Mouse (Mus musculus): Measurements from ENCODE around the gene 4833427G06Rik. TPM values are rescaled to one million over a fixed set of nuclear protein-coding genes. Genes with fewer than 3 reads are reported as not detected.
A peak's percentile ranks its signal among the peaks of the same experiment; 100 is the strongest.
"Not testable (repeated sequence)": the region's sequence is repeated elsewhere in the genome, so short reads cannot be mapped to it uniquely, and the experiment has no call there.

Gene 4833427G06Rik
- total RNA-seq (2021): 0.46 TPM in 1 of 2 replicates, not detected in the other
- long read RNA-seq: 0 reads

DNA sequence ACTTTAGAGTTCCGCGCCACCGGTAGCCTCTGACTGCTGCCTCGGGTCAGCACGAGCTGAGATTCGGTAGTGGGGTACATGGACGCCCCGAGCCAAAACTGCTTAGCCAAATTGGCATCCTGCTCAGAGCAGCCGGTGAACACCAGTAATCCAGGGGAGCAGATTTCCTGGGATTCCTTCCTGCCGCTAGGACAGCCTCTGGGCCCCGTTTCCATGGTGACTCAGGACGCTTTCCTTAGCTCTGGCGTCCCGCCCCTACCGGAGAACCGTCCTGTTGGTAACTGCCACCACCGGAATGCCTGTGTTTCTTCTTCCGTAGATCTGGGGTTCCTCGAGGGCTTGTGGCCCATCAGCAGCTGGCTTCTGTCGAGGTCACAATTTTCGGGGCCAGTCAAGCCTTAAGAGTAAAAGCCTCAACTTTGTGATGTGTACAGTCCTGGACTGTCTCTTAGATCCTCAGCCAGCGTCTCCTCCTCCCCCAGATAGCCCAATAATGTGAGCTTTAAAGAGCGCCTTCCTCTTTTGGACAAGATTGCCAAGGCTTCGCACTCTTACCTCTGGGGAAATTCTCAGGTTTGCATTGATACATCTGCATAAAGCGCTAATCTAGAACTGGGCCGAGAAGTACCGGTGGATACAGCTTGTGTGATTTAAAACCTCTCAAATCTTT, at the start of gene 4833427G06Rik:
TSS of gene 4833427G06Rik (minus strand) at position 323 of the 670 bp plus-strand sequence.
- peak; percentile 73 for DNase-seq

GRCm38 (mm10) chr9:51147294-51147693, 45.4 kb upstream of the 4833427G06Rik start:
- DNase-seq: no peak

DNA sequence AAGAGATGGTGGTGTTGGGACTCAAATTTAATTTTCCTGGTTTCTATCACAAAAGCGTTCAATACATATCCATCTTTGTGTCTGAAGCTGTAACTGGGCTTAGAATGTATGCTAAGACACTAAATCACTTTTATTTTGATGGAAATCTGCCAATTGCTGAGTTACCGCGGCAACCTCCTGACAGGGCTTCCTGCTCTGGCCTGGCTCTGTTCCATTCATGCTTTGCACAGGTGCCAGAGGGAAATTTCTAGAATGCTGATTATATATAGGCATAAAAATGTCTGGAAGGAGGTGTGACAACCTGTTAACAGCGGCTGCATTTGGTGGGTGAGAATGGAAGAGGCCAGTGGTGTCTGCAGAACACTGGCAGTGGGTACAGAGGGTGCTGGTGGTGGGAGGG, 44.6 kb upstream of the 4833427G06Rik start:
- no peak for DNase-seq

GRCm38 (mm10) chr9:51144218-51144617, 42.3 kb upstream of the 4833427G06Rik start:
- no peak for DNase-seq

GRCm38 (mm10) chr9:51143437-51143836, 41.6 kb upstream of the 4833427G06Rik start:
- no peak for DNase-seq

- no peak for DNase-seq
Measured at GRCm38 (mm10) chr9:51140711-51141110, 38.8 kb upstream of the 4833427G06Rik start.

- not testable (repeated sequence) for DNase-seq
Measured at GRCm38 (mm10) chr9:51139401-51139800, 37.5 kb upstream of the 4833427G06Rik start.

GRCm38 (mm10) chr9:51138301-51138700, 36.4 kb upstream of the 4833427G06Rik start:
- no peak for DNase-seq

- no peak for DNase-seq
Measured at GRCm38 (mm10) chr9:51137836-51138235, 36.0 kb upstream of the 4833427G06Rik start.

DNA sequence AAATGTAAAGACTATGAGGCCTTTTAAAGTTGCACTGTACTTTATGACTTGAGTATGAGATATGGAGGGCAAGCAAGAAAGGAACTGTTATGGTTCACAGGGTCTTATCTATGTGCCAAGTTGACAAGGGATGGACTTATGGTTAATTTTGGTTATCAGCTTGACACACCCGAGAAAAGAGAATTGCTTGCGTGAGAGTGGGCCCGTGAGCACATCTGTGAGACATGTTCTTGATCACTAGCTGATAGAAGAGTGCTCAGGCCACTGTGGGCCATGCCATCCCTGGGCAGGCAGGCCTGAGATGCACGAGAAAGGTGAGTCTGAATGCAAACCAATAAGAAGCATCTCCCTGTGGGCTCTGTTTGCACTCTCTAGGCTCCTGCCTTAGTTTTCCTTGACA, 35.6 kb upstream of the 4833427G06Rik start:
- no peak for DNase-seq

DNA sequence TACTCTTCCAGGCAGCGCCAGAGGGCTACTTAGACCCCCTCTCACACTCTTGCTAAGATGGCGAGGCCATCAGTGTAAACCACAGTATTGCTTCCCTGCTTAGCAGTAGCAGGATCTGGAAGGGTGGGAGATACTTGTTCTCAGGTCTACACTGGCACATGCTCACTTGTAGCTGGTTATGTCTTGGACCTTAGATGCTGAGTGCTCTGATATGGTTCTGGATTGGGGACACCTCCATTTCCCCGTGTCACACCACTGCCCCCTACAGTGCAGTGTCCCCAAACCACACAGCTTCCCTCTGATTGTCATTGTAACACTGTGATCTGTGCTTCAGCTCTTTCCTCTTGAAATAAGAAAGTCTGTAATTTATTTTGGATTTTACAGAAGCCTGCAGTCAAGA, 35.1 kb upstream of the 4833427G06Rik start:
- DNase-seq: peak; percentile 61

DNA sequence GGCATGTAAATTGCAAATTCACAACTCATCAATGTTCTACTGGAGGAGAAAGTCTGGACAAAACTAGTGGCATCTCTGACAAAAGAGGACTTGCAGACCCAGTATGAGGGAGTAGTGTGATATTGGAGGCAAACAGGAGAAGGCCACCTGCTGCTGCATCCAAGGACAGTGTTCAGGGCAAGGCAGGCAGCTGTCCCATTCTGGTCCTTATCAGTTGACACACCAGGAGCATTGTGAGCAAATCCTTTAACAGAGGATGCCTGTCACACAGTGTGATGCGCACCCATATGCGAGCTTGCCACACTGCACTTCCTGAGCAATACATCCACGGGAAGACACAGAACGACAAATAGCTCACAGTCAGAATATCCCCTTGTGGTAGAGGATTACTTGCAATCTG, 12.9 kb upstream of the 4833427G06Rik start:
- DNase-seq: no peak

DNA sequence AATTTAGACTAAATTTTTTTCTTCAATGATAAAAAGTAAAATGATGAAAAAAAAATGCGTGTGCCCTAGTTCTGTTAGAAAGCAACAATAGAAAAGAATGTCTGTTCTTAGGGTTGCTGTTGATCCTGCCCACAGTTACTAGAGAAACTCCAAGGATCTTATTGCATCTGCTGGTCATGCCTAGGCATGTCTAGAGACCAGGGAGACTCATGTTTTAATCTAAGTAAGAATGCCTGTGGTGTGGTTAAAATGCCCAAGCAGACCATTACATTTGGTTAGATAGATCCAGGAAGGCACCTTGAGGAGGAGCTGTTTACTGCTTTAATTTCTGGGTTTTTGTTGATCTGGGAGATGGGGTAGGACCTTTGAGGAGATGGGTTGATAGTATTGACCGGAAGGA, 3.9 kb upstream of the 4833427G06Rik start:
- no peak for DNase-seq

DNA sequence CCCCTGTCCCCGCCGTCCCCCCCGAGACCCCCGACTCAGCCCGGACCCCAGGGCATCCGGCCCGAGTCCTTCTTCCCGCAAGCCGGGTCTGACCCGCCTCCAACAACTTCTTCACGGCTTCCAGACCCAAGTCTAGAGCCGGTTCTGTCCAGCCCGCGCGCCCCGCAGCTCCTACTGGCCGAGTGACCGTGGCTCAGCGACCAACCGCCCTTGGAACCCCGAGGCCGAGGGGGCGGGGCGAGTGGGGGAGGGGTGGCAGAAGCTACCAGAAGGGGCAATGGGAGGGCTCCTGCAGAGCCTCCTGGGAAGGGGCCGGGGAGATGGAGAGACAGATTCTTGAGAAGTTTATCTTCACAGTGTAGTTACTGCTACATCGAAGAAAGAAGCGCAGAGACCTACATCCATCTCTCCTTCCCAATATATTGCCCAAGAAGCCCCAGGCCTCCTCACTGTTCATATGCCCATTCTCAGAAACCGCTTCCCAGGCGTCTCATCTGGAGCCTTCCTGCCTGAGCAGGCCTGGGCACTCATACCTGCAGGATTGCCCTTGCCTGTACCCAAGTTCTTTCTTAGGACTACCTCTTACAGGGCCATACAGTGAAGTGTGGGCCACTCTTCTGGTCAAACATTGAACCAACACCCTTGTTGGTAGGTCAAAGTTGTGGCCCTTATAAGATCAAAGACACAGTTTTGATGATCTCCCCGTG, 2.1 kb upstream of the 4833427G06Rik start:
- DNase-seq: peak; percentile 74

- DNase-seq: peak; percentile 78
Measured at GRCm38 (mm10) chr9:51102963-51103807, 1.3 kb upstream of the 4833427G06Rik start.

DNA sequence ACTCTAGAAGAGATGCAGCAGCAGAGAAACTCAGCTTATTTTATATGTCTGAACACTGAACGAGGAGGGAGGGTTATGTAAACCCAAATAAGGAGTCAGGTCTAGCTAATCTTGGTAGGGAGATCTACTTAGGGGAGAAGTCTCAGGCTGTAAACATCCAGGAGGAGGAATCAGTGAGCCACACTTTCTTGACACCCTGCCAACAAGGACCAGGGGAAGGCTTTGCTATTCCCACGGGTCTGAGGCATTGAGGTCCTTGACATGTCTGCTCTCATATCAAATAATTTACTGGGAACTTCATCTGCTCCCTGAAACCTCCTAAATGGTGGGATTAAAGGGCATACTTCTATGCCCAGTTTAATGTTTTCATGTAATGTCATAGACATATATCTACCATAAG, 5.6 kb downstream of the 4833427G06Rik start:
- peak; percentile 45 for DNase-seq

DNA sequence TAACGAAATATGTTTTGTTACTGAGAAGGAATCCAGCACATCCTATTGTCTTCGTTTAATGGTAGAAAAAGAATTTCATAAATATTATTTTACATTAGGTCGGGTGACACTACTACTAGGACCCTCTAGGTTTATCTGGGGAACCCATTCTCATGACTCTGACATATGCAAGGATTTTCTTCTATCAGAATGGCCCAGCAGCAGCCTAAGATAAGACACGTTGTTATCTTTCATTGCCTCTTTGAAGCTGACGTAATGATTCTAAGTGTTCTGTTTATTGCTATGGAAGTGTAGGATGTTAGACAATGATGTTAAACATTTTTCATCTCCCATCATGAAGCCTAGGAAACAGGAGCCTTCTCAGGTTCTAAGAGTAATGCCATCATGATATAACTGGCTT, 8.2 kb downstream of the 4833427G06Rik start:
- no peak for DNase-seq

DNA sequence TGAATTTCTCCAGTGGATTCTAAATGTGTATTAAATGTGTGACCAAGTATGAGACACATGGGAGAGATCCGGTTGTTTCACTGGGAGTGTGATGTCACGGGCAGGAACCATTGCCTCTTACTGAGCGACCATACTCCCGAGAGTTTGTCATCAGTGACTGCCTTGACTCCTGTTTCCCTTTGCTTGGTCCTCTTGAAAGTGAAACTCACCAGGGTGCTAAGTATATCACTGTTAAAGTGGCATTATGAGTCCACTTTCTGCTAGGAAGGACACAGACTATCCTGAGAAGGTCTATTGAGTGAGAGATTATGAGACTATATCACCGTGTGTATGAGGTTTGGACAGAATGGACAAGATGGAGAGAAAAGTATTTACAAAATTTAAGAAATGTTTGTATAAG, 20.3 kb downstream of the 4833427G06Rik start:
- no peak for DNase-seq

- DNase-seq: peak; percentile 72
Measured at GRCm38 (mm10) chr9:51076979-51077315, 24.9 kb downstream of the 4833427G06Rik start, which contains the start of gene Layn. Gene Layn, minus strand, starts transcription at chr9:51077094.

- peak; percentile 8 for DNase-seq
Measured at GRCm38 (mm10) chr9:51076300-51076978, 25.4 kb downstream of the 4833427G06Rik start.

DNA sequence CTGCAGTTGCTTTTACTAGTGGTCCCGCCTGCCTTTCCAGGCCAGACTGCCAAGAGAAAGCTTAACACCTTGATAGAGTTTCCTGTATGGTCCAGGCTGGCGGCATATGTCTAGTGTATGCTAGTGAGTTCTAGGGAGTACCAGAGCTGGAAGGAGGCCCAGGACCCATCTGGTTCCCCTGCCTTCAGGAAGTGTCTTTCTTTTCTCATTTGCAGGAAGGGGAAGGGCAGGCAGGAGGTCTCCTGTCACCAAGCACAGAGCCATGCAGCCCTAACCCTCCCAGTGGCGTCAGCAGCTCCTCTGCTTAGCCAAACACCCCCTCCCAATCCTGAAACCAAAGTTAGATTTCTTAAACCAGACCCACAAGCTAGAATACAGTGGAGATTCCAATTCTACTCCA, 26.1 kb downstream of the 4833427G06Rik start:
- DNase-seq: peak; percentile 26

DNA sequence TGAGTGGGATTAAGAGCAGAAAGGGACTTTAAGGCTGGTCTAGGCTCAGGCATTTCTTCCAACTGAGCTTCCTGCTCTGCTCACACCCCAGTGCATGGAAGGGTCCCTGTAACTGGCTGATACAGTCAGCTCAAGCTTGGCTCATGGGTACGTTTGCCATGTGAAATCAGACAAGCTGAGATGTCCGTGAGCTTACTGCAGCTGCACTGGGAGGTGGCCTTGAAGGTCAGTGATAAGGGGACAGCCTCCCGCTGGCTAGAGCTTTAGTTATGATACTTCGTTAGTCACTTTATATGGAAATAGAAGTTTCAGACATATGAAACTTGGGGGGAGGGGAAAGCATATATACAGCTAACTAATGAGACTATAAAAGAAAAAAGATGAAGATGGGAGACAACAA, 31.1 kb downstream of the 4833427G06Rik start:
- DNase-seq: peak; percentile 26

Measured in adrenal gland, postnatal 25 days (tissue).